Mouse (Mus musculus) adrenal gland, adult (tissue): ENCODE results near the gene Gm20388.
A peak's percentile ranks its signal among the peaks of the same experiment; 100 is the strongest.

Experiments
- DNase-seq, 2 experiments: peaks; one replicate each; pipeline ENCODE4 v3.0.0; 2022 to 2023; ENCODE audit warnings: low spot score in 1 of 2; ENCODE audit not compliant: inconsistent age in 2 of 2

The Gm20388 gene

GRCm38 (mm10) chr8:120298601-120299532 is 388.2 kb downstream of the Gm20388 start:
- DNase-seq, result peak in 1 of 2 experiments; percentile 57

- peak; percentile 88 to 94 for DNase-seq
These were observed 390.0 kb downstream of the Gm20388 start for GRCm38 (mm10) chr8:120300601-120301141.

GRCm38 (mm10) chr8:120302941-120303675 is 392.5 kb downstream of the Gm20388 start:
- no peak for DNase-seq

- DNase-seq, result peak in 1 of 2 experiments; percentile 32
These were observed 393.5 kb downstream of the Gm20388 start for GRCm38 (mm10) chr8:120304097-120304496.

GRCm38 (mm10) chr8:120305800-120306385 is 395.3 kb downstream of the Gm20388 start:
- DNase-seq, result no peak

- DNase-seq, result peak in 1 of 2 experiments; percentile 38
These were observed 396.5 kb downstream of the Gm20388 start for GRCm38 (mm10) chr8:120307103-120307502.

- no peak for DNase-seq
These were observed 396.9 kb downstream of the Gm20388 start for GRCm38 (mm10) chr8:120307528-120307927.

GRCm38 (mm10) chr8:120308131-120308530 is 397.5 kb downstream of the Gm20388 start:
- no peak for DNase-seq

- DNase-seq, result peak in 1 of 2 experiments; percentile 70
These were observed 397.9 kb downstream of the Gm20388 start for GRCm38 (mm10) chr8:120308553-120308952.

GRCm38 (mm10) chr8:120309326-120309725 is 398.7 kb downstream of the Gm20388 start:
- DNase-seq, result peak in 1 of 2 experiments; percentile 57

- peak in 1 of 2 experiments; percentile 38 for DNase-seq
These were observed 399.4 kb downstream of the Gm20388 start for GRCm38 (mm10) chr8:120310063-120310462.

- DNase-seq, result no peak
These were observed 401.8 kb downstream of the Gm20388 start for GRCm38 (mm10) chr8:120312452-120312851.

- DNase-seq, result peak in 1 of 2 experiments; percentile 74
These were observed 403.0 kb downstream of the Gm20388 start for GRCm38 (mm10) chr8:120313674-120314073.

- no peak for DNase-seq
These were observed 404.3 kb downstream of the Gm20388 start for GRCm38 (mm10) chr8:120314932-120315331.

- DNase-seq, result peak in 1 of 2 experiments; percentile 58
These were observed 405.0 kb downstream of the Gm20388 start for GRCm38 (mm10) chr8:120315644-120316043.

GRCm38 (mm10) chr8:120316707-120317106 is 406.1 kb downstream of the Gm20388 start:
- no peak for DNase-seq

GRCm38 (mm10) chr8:120317118-120317824 is 406.6 kb downstream of the Gm20388 start:
- DNase-seq, result peak in 1 of 2 experiments; percentile 51

GRCm38 (mm10) chr8:120318476-120318991 is 407.9 kb downstream of the Gm20388 start:
- peak; percentile 75 to 87 for DNase-seq

- DNase-seq, result peak; percentile 81 to 92
These were observed 408.8 kb downstream of the Gm20388 start for GRCm38 (mm10) chr8:120319449-120319848.

GRCm38 (mm10) chr8:120320146-120320545 is 409.5 kb downstream of the Gm20388 start:
- no peak for DNase-seq
